Mouse (Mus musculus): ENCODE data around the gene Polr2b. TPM values are rescaled to one million over a fixed set of nuclear protein-coding genes. Genes with fewer than 3 reads are reported as not detected.

Gene Polr2b
- polyA plus RNA-seq, 1 experiment from 2014 or later: 20.3 TPM

GRCm38 (mm10) chr5:77385221-77385620 lies 75.3 kb downstream of the Polr2b start:
- Histone ChIP-seq H3K4me1 (replicated peaks; ENCODE audit: control insufficient read depth, insufficient read depth, low read length) (0 out of 2 replicates have a peak, but pooled peaks cover 6% of the 10 kb centered on the region), H3K27ac (ENCODE audit: low read depth, low read length) (no peak overlapping the region), H3K4me3 (ENCODE audit: low read depth, low read length) (no peak overlapping the region), H3K4me2 (replicated peaks; ENCODE audit: low read depth) (peak overlapping the region; percentile 48; the same call in 1 of the 2 replicates), H3K9ac (ENCODE audit: low read depth, low read length) (no peak overlapping the region), H3K9me3 (ENCODE audit: control insufficient read depth) (no peaks in the 10 kb centered on the region), H3K36me3 (ENCODE audit: control insufficient read depth, insufficient read depth) (no peaks in the 10 kb centered on the region), H3K27me3 (replicated peaks; ENCODE audit: control insufficient read depth, insufficient read depth, low read length) (no peaks in the 10 kb centered on the region)
- no peak for ATAC-seq
- no peak for TF ChIP-seq CTCF (IDR thresholded peaks at IDR 0.05; ENCODE audit: low read depth)
- WGBS: 50% methylated on average over 5 of the region's 5 CpGs

- Histone ChIP-seq H3K27ac (ENCODE audit: low read depth, low read length) (no peak overlapping the region), H3K4me2 (replicated peaks; ENCODE audit: low read depth) (no peak overlapping the region), H3K9ac (ENCODE audit: low read depth, low read length) (no peak overlapping the region), H3K27me3 (replicated peaks; ENCODE audit: control insufficient read depth, insufficient read depth, low read length) (no peaks in the 10 kb centered on the region), H3K4me1 (replicated peaks; ENCODE audit: control insufficient read depth, insufficient read depth, low read length) (0 out of 2 replicates have a peak, but pooled peaks cover 6% of the 10 kb centered on the region), H3K36me3 (ENCODE audit: control insufficient read depth, insufficient read depth) (no peaks in the 10 kb centered on the region), H3K4me3 (ENCODE audit: low read depth, low read length) (no peak overlapping the region), H3K9me3 (ENCODE audit: control insufficient read depth) (no peaks in the 10 kb centered on the region)
- no peak for ATAC-seq
- WGBS: 57% methylated on average over 6 of the region's 6 CpGs
- TF ChIP-seq CTCF (IDR thresholded peaks at IDR 0.05; ENCODE audit: low read depth): no peak
These were observed 76.1 kb downstream of the Polr2b start for GRCm38 (mm10) chr5:77385900-77386595.

GRCm38 (mm10) chr5:77386596-77387413 lies 76.9 kb downstream of the Polr2b start:
- peak; percentile 39 for TF ChIP-seq CTCF (IDR thresholded peaks at IDR 0.05; ENCODE audit: low read depth)
- H3K27me3 ChIP-seq (replicated peaks; ENCODE audit: control insufficient read depth, insufficient read depth, low read length): no peaks in the 10 kb centered on the region
- H3K4me2 ChIP-seq (replicated peaks; ENCODE audit: low read depth): no peak overlapping the region
- 0 out of 2 replicates have a peak, but pooled peaks cover 6% of the 10 kb centered on the region for H3K4me1 ChIP-seq (replicated peaks; ENCODE audit: control insufficient read depth, insufficient read depth, low read length)
- no peaks in the 10 kb centered on the region for H3K36me3 ChIP-seq (ENCODE audit: control insufficient read depth, insufficient read depth)
- no peak overlapping the region for H3K27ac ChIP-seq (ENCODE audit: low read depth, low read length)
- H3K9ac ChIP-seq (ENCODE audit: low read depth, low read length): no peak overlapping the region
- no peaks in the 10 kb centered on the region for H3K9me3 ChIP-seq (ENCODE audit: control insufficient read depth)
- H3K4me3 ChIP-seq (ENCODE audit: low read depth, low read length): no peak overlapping the region
- no peak for ATAC-seq
- 63% methylated on average over 10 of the region's 10 CpGs for WGBS

GRCm38 (mm10) chr5:77387414-77387704 lies 77.4 kb downstream of the Polr2b start:
- no peaks in the 10 kb centered on the region for H3K36me3 ChIP-seq (ENCODE audit: control insufficient read depth, insufficient read depth)
- H3K4me1 ChIP-seq (replicated peaks; ENCODE audit: control insufficient read depth, insufficient read depth, low read length): 0 out of 2 replicates have a peak, but pooled peaks cover 6% of the 10 kb centered on the region
- no peak for TF ChIP-seq CTCF (IDR thresholded peaks at IDR 0.05; ENCODE audit: low read depth)
- no peaks in the 10 kb centered on the region for H3K9me3 ChIP-seq (ENCODE audit: control insufficient read depth)
- no peak for ATAC-seq
- no peak overlapping the region for H3K9ac ChIP-seq (ENCODE audit: low read depth, low read length)
- H3K4me2 ChIP-seq (replicated peaks; ENCODE audit: low read depth): no peak overlapping the region
- H3K4me3 ChIP-seq (ENCODE audit: low read depth, low read length): no peak overlapping the region
- no peak overlapping the region for H3K27ac ChIP-seq (ENCODE audit: low read depth, low read length)
- 75% methylated on average over 8 of the region's 8 CpGs for WGBS
- no peaks in the 10 kb centered on the region for H3K27me3 ChIP-seq (replicated peaks; ENCODE audit: control insufficient read depth, insufficient read depth, low read length)

- H3K4me1 ChIP-seq (replicated peaks; ENCODE audit: control insufficient read depth, insufficient read depth, low read length): 0 out of 2 replicates have a peak, but pooled peaks cover 6% of the 10 kb centered on the region
- H3K27ac ChIP-seq (ENCODE audit: low read depth, low read length): no peak overlapping the region
- no peak overlapping the region for H3K4me2 ChIP-seq (replicated peaks; ENCODE audit: low read depth)
- no peak for ATAC-seq
- TF ChIP-seq CTCF (IDR thresholded peaks at IDR 0.05; ENCODE audit: low read depth): no peak
- H3K4me3 ChIP-seq (ENCODE audit: low read depth, low read length): no peak overlapping the region
- WGBS: 76% methylated on average over 6 of the region's 6 CpGs
- H3K27me3 ChIP-seq (replicated peaks; ENCODE audit: control insufficient read depth, insufficient read depth, low read length): no peaks in the 10 kb centered on the region
- H3K9ac ChIP-seq (ENCODE audit: low read depth, low read length): no peak overlapping the region
- no peaks in the 10 kb centered on the region for H3K36me3 ChIP-seq (ENCODE audit: control insufficient read depth, insufficient read depth)
- no peaks in the 10 kb centered on the region for H3K9me3 ChIP-seq (ENCODE audit: control insufficient read depth)
These were observed 78.4 kb downstream of the Polr2b start for GRCm38 (mm10) chr5:77388359-77388758.

GRCm38 (mm10) chr5:77390272-77390671 lies 80.3 kb downstream of the Polr2b start:
- Histone ChIP-seq H3K27ac (ENCODE audit: low read depth, low read length) (no peak overlapping the region), H3K4me3 (ENCODE audit: low read depth, low read length) (no peak overlapping the region), H3K9me3 (ENCODE audit: control insufficient read depth) (no peaks in the 10 kb centered on the region), H3K4me1 (replicated peaks; ENCODE audit: control insufficient read depth, insufficient read depth, low read length) (no peaks in the 10 kb centered on the region), H3K36me3 (ENCODE audit: control insufficient read depth, insufficient read depth) (no peaks in the 10 kb centered on the region), H3K9ac (ENCODE audit: low read depth, low read length) (no peak overlapping the region), H3K27me3 (replicated peaks; ENCODE audit: control insufficient read depth, insufficient read depth, low read length) (no peaks in the 10 kb centered on the region), H3K4me2 (replicated peaks; ENCODE audit: low read depth) (no peak overlapping the region)
- WGBS: 62% methylated on average over 2 of the region's 2 CpGs
- TF ChIP-seq CTCF (IDR thresholded peaks at IDR 0.05; ENCODE audit: low read depth): no peak
- no peak for ATAC-seq

All from intestine, postnatal 0 days (tissue).